Mouse (Mus musculus) forelimb bud, embryonic 11.5 days (tissue): ENCODE measurements at regions not wholly inside any gene's neighbourhood (a gene's known extent, or its start where the extent isn't known, plus 50 kb on each side); places are given as distances from the start of the nearest gene placed in this dataset.

Experiments
- DNase-seq: peaks from one replicate; pipeline ENCODE4 v3.0.0-alpha.2; 2012; ENCODE audit warnings: low read depth, low spot score

GRCm38 (mm10) chr2:167782231-167782999, 92.8 kb upstream of the Tmem189 start:
- DNase-seq = no peak

- DNase-seq = no peak
These were observed 91.9 kb upstream of the Tmem189 start for GRCm38 (mm10) chr2:167781496-167781895.

- DNase-seq = no peak
These were observed 89.1 kb upstream of the Tmem189 start for GRCm38 (mm10) chr2:167778691-167779090.

GRCm38 (mm10) chr2:167778271-167778670, 88.6 kb upstream of the Tmem189 start:
- DNase-seq = no peak

- DNase-seq = peak; percentile 72
These were observed 87.9 kb upstream of the Tmem189 start for GRCm38 (mm10) chr2:167777331-167778085.

GRCm38 (mm10) chr2:167776251-167777168, 86.9 kb upstream of the Tmem189 start:
- no peak for DNase-seq

- no peak for DNase-seq
These were observed 85.7 kb upstream of the Tmem189 start for GRCm38 (mm10) chr2:167775218-167775915.

- DNase-seq = no peak
These were observed 85.2 kb upstream of the Tmem189 start for GRCm38 (mm10) chr2:167774806-167775179.

GRCm38 (mm10) chr2:167774166-167774805, 84.7 kb upstream of the Tmem189 start:
- DNase-seq = no peak

- DNase-seq = no peak
These were observed 83.2 kb upstream of the Tmem189 start for GRCm38 (mm10) chr2:167772834-167773233.

- DNase-seq = no peak
These were observed 78.3 kb upstream of the Tmem189 start for GRCm38 (mm10) chr2:167767962-167768361.

GRCm38 (mm10) chr2:167767371-167767770, 77.7 kb upstream of the Tmem189 start:
- DNase-seq = no peak

GRCm38 (mm10) chr2:167765811-167766210, 76.2 kb upstream of the Tmem189 start:
- DNase-seq = no peak

- peak; percentile 35 for DNase-seq
These were observed 75.6 kb upstream of the Tmem189 start for GRCm38 (mm10) chr2:167765072-167765800.

GRCm38 (mm10) chr2:167763891-167764410, 74.3 kb upstream of the Tmem189 start:
- no peak for DNase-seq

- no peak for DNase-seq
These were observed 71.8 kb upstream of the Tmem189 start for GRCm38 (mm10) chr2:167761404-167761936.

GRCm38 (mm10) chr2:167760681-167761403, 71.2 kb upstream of the Tmem189 start:
- DNase-seq = no peak

- DNase-seq = no peak
These were observed 70.2 kb upstream of the Tmem189 start for GRCm38 (mm10) chr2:167759603-167760390.
